Mouse (Mus musculus) lung, postnatal 0 days (tissue): ENCODE data around the gene B4galt2.

Experiments used
- CTCF ChIP-seq: IDR thresholded peaks from 2 replicates; pipeline ENCODE4 v1.5.1; 2016; ENCODE audit warnings: antibody characterized with exemption, mild to moderate bottlenecking
- EP300 ChIP-seq: IDR thresholded peaks from 2 replicates; pipeline ENCODE4 v1.6.1; 2016; ENCODE audit warnings: antibody characterized with exemption, mild to moderate bottlenecking, control low read depth

GRCm38 (mm10) chr4:117867000-117867399 lies 16.3 kb downstream of the B4galt2 start:
- TF ChIP-seq CTCF (no peak), EP300 (no peak)
